Mouse (Mus musculus) brown adipose tissue, adult 24 weeks (tissue): ENCODE data around the gene Pkm. TPM values are rescaled to one million over a fixed set of nuclear protein-coding genes. Genes with fewer than 3 reads are reported as not detected.

Source experiments
- H3K27ac ChIP-seq: fragments of 200-500 bp; replicated peaks from 2 replicates; pipeline ENCODE4 v1.5.1; 2012; ENCODE audit warnings: low read depth, mild to moderate bottlenecking, low read length
- H3K4me1 ChIP-seq: fragments of 200-500 bp; 2 replicates; pipeline ENCODE4 v1.6.1; 2012; ENCODE audit warnings: low read length, mixed read lengths; ENCODE audit not compliant: control insufficient read depth, insufficient read depth, insufficient read length
- H3K4me3 ChIP-seq: fragments of 200-500 bp; 2 replicates; pipeline ENCODE4 v1.5.1; 2012; ENCODE audit warnings: low read depth, mild to moderate bottlenecking, low read length, moderate library complexity; ENCODE audit not compliant: insufficient read depth
- polyA plus RNA-seq: library from polyadenylated mRNA; stranded (reverse); fragments of >200 nt; gene quantifications from 2 replicates; pipeline ENCODE4 v1.2.4, GENCODE M21; 2012; ENCODE audit not compliant: missing spikeins, insufficient read depth, insufficient read length

Pkm gene
- polyA plus RNA-seq, 1 experiment: 1,933 TPM

- H3K4me1 ChIP-seq: no peaks in the 10 kb centered on the region; the same call in 1 of the 2 replicates
- no peak overlapping the region for H3K4me3 ChIP-seq
- H3K27ac ChIP-seq: no peak overlapping the region
Observed at GRCm38 (mm10) chr9:59675598-59675997, 19.4 kb downstream of the Pkm start.

DNA sequence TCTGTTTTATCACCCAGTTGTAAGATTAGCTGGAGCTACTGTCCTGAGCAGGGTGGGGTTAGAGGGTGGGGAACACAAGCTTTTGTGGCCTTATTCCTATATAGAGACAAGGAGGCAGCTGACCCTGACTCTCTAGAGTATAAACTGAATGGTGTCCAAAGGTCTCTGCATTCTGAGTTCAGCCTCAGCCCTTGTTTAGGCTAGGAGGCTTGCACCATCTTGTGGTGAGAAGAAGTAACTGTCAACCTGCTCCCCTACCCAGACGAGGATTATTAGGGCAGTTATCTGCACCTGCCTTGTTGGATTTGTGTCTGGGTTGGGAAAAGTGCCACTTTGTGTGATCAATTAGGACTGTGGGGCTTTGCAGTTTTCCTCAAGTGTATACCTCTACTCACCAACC, 22.1 kb downstream of the Pkm start:
- Histone ChIP-seq H3K4me1 (no peaks in the 10 kb centered on the region; the same call in 1 of the 2 replicates), H3K4me3 (no peak overlapping the region), H3K27ac (no peak overlapping the region)

DNA sequence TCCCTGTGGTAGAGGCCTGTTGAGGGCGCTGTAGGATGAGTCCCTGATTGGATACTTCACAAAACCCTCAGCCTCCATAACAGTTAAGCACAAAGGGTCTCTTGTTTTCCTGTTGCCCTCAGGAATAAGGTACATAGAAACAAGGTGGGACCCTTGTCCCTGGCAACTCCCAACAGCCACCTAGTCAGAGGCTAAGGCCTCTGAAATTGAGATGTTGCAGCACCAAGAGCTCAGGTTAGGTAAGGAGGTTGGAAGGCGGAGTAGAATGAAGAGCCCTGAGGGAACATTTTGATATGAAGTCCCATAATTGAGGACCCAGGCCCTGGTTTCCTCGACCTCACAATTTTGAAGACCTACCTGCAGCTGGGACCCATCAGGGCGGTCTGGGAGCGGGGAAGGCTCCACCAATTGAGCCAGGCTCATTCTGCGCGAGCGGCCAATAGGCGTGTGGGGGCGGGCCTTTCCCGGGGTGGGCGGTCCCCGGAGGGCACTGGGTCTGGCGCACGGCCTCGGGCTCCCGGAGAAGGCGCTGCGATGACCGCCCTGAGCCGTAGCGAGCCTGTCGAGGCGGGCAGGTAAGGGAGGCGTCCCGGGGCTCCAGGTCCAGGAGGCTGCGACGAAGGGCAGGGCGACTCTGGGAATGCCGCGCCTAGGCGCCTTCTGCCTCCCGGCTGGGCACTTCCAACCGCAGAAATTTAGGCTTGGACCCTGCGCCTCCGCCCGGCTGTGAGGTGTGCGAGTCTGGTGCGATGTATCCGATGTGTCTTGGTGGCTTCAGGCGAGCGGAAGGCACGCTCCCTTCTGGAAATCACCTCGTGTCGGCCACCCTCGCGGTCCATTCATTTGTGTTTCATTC, 23.7 kb downstream of the Pkm start, which contains the start of gene Gramd2:
TSS of gene Gramd2 (plus strand) at position 467 of the 856 bp plus-strand sequence.
- no peak within 1 kb of the TSS for H3K27ac ChIP-seq
- H3K4me1 ChIP-seq: no peaks in the 10 kb centered on the region; the same call in 1 of the 2 replicates
- peak within 1 kb of the TSS; percentile 41 for H3K4me3 ChIP-seq

DNA sequence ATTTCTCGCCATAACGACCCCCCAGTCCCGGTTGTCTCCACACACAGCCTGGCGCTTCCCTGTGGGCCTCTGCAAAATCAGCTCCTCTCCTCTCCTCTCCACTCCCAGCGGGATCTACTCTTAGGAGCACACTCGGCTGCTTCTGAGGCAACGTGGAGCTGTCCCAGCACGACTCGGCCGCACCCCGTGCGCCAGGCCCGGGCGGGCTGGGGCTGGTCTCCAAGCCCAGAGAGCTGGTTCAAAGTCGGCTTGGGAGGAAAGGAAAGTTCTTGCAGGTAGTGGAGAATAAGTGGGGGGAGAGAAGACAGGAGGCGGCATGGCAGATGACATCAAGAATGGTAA, 24.3 kb downstream of the Pkm start:
- no peak overlapping the region for H3K27ac ChIP-seq
- H3K4me3 ChIP-seq: no peak overlapping the region
- no peaks in the 10 kb centered on the region; the same call in 1 of the 2 replicates for H3K4me1 ChIP-seq

DNA sequence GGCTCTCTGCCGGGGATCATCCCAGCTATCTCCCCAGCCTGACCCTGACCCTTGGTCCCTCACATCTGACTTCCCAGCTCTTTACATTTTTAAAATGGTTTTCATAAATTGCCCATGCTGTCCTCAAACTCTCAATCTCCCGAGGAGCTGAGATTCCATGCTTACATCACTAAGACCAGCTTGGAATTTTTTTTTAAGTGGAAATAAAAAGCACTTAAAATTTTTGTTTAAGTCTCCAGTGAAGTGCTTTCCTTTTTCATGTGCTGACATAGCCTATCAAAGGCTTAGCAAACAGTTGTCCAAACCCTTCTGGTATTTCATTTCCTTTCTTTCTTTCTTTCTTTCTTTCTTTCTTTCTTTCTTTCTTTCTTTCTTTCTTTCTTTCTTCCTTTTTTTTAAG, 27.9 kb downstream of the Pkm start:
- Histone ChIP-seq H3K4me3 (no peak overlapping the region), H3K27ac (no peak overlapping the region)

DNA sequence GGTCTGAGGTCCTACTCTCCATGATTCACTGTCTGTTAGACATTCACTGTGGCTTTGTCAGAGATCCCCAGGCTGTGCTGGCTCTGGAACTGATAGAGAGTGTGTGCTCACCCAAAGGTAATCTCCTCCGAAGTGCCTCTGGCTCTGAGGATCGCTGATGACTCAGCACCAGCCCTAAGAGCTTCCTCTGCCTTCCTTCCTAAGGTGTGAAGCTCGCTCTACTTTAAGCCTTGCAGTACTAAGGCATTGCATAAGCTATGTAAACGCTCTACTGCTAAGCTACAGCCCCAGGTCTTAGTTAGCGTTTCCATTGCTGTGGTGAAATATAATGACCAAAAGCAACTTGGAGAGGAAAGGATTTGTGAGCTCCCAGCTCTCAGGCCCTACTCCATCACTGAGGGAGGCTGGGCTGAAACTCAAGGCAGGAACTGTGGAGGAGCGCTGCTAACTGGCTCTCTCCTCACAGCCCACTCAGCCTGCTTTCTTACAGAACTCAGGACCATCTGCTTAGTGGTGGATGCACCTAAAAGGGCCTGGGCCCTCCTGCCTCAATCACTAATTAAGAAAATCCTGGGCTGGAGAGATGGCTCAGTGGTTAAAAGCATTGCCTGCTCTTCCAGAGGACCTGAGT, 31.4 kb downstream of the Pkm start:
- Histone ChIP-seq H3K4me1 (no peaks in the 10 kb centered on the region), H3K4me3 (no peak overlapping the region), H3K27ac (no peak overlapping the region)

More for the DNA sequence above, 27.9 kb downstream of the Pkm start:
- no peaks in the 10 kb centered on the region for H3K4me1 ChIP-seq

DNA sequence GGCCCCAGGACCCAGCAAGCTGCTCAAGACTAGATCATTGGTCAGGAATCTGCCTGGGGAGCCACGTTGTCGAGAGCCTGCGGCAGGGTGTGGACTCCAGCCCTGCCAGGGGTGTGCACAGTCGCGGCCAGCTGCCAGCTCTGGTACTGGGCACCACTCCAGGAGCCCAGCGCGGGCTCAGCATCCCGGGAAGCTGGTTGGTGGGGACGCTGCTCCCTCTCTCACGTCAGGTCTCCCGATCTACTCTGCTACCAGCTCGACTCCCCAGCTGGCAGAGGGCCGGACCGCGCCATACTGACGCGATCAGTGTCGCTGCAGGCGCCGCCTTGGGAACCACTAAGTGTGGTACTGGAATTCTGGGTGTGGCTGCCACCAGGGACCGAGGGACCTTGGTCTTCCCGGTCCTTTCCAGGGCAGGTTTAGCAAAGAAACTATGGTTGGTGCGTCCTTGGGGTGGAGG, 35.5 kb downstream of the Pkm start:
- no peak overlapping the region; the same call in 1 of the 2 replicates for H3K4me3 ChIP-seq
- no peaks in the 10 kb centered on the region for H3K4me1 ChIP-seq
- no peak overlapping the region for H3K27ac ChIP-seq

DNA sequence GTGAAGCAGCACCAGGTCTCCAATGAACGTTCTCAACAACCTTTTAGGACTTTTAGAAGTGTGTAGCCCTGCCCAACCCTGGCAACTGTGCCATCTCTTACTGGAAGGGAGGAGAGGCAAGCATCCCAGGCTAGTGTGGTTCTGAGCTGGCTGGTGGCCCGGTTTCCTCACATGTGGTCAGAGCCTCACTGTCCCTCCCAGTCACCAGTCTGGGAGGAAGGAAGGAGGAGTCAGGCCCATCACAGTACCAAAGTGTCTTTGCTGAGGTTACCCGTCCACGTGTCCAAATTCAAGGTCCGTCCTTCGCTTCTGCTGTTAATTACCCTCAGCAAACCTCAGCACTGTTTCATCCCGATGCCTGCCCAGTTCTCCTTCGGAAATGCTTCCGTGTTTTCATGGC, 36.0 kb downstream of the Pkm start:
- no peaks in the 10 kb centered on the region for H3K4me1 ChIP-seq
- H3K4me3 ChIP-seq: no peak overlapping the region
- no peak overlapping the region for H3K27ac ChIP-seq

DNA sequence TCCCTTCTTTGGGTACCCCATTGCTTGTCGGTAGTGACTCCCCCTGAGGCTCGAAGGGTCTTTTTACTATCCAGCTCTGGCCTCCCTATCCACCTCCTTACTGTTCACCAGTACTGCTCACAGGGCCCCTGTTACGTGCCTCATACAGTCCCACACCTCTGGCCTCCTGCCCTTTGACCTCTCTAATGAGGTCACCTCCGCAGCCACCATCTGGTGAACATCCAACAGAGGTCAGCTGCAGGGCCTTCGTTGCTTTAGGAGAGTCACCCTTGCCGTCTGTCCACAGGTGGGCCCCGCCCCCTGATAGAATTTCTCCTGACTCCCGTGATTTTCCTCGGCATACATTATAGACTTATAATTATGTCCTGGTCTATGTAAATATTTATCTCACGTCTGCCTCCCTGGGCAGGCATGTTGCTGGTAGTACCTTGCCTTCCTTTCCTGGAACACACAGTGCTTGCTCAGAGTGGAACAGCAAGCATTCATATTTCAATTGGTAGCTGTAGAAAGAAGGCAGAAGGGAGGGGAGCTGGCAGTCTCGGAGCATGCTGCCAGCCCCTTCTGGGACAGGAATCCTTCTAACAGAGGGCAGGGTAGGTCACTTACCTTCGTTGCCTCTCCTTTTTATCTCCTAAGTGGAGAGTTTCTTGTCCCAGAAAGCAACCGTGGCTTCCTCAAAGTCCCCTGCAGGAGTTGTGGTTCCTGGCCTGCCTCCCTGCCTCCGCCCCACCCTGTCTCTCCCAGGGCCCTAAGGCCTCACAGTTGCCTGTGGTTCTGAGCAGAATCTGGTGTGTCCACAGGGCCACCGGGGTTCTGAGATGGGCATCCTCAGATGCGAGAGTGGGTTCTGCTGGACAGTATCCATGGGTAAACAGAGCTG, 38.6 kb downstream of the Pkm start:
- Histone ChIP-seq H3K4me1 (no peaks in the 10 kb centered on the region), H3K4me3 (no peak overlapping the region), H3K27ac (no peak overlapping the region)

DNA sequence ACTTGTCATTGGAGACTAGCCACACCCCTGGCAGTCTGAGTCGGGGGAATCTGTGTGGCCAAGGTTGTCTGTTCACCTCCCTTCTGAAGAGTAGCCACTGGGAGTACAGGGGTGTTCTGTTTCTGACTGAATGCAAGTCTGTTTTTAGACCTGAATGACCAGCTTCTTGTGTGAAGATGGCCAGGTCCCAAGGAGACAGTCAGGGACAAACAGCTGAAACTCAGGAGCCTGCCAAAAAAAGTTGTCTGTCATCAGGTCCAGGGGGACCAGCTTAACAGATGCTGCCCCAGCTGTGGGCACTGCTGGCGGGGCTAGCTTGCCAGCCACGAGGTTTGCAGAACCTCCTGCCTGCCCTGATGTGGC, 39.3 kb downstream of the Pkm start:
- no peak overlapping the region for H3K4me3 ChIP-seq
- H3K4me1 ChIP-seq: no peaks in the 10 kb centered on the region
- H3K27ac ChIP-seq: no peak overlapping the region

- H3K27ac ChIP-seq: no peak overlapping the region
- H3K4me1 ChIP-seq: no peaks in the 10 kb centered on the region
- H3K4me3 ChIP-seq: no peak overlapping the region
Observed at GRCm38 (mm10) chr9:59696381-59696780, 40.2 kb downstream of the Pkm start.

- Histone ChIP-seq H3K4me3 (no peak overlapping the region), H3K4me1 (no peaks in the 10 kb centered on the region), H3K27ac (no peak overlapping the region)
Observed at GRCm38 (mm10) chr9:59701094-59701493, 44.9 kb downstream of the Pkm start.

GRCm38 (mm10) chr9:59703099-59703498, 46.9 kb downstream of the Pkm start:
- Histone ChIP-seq H3K4me3 (no peak overlapping the region), H3K27ac (no peak overlapping the region), H3K4me1 (no peaks in the 10 kb centered on the region)

DNA sequence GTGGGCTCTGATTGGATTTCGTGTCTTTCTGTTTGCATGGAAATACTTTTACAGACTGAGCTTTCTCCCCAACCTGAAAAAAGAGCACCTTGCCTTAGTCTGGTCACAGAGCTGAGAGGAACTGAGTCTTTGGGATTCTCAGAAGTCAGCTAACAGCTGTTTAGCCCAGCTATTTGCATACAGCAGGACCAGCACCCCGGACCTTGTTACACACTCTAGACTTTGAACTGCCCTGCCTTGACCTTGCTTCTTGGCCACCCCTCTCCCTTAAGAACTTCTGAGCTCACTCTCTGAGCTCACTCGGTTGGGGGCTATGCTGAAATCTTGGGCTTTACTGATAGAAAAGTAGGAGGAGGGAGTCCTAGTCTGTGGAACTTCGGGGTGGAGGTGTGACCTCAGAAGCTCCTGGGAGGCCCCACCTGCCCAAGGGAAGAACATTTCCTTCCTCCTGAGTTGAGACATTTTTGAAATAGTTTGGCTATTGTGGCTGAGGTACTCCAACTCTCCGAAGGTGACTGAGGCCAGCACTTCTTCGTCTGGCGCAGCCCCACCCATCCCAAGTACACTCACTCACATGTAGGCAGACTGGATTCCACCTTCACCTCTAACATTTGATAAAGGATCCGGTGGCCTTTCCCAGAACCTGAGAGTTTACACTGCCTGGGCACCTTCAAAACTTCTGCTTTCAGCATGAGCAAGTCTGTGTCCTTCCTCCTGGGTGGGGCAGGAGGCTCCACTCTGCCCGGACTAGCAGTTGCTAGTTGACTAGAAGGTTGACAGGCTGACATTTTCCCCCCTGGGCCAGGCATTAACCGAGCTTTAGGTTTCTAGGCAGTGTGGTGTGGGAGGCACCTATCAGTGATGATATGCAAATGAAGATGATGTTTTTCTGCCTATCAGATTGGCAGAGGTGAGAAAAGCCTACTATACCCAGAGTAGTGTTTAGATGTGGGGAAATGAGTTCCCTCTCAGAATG, 51.0 kb downstream of the Pkm start:
- H3K4me3 ChIP-seq: no peak overlapping the region
- no peak overlapping the region for H3K27ac ChIP-seq
- H3K4me1 ChIP-seq: no peaks in the 10 kb centered on the region
